Mouse (Mus musculus): Measurements from ENCODE around the gene Stx19. TPM values are rescaled to one million over a fixed set of nuclear protein-coding genes. Genes with fewer than 3 reads are reported as not detected.

Gene Stx19
- polyA plus RNA-seq (2015; fragmentation: Nextera tagmentation; extraction: Ambion mirVana) = 0.18 and 0.35 TPM in 2 replicates

GRCm38 (mm10) chr16:62814491-62814890 is at the start of gene Stx19:
Gene Stx19 (plus strand): TSS chr16:62814676.
- ATAC-seq = peak; percentile 79
- no peak within 1 kb of the TSS for H3K9ac ChIP-seq (ENCODE audit: low read depth, low read length)
- H3K36me3 ChIP-seq (ENCODE audit: control insufficient read depth, insufficient read depth) = no peaks in the 10 kb centered on the region
- no peak within 1 kb of the TSS for H3K4me3 ChIP-seq (ENCODE audit: low read depth, low read length)
- no peaks in the 10 kb centered on the region for H3K4me1 ChIP-seq (replicated peaks; ENCODE audit: control insufficient read depth, insufficient read depth, low read length)
- WGBS = 23% methylated on average over 5 of the region's 5 CpGs
- no peaks in the 10 kb centered on the region for H3K27me3 ChIP-seq (replicated peaks; ENCODE audit: control insufficient read depth, insufficient read depth, low read length)
- no peak within 1 kb of the TSS for H3K4me2 ChIP-seq (replicated peaks; ENCODE audit: low read depth)
- H3K27ac ChIP-seq (ENCODE audit: low read depth, low read length) = no peak within 1 kb of the TSS
- TF ChIP-seq CTCF (IDR thresholded peaks at IDR 0.05; ENCODE audit: low read depth) = no peak
- no peaks in the 10 kb centered on the region for H3K9me3 ChIP-seq (ENCODE audit: control insufficient read depth)

- peak; percentile 34 for TF ChIP-seq CTCF (IDR thresholded peaks at IDR 0.05; ENCODE audit: low read depth)
- H3K36me3 ChIP-seq (ENCODE audit: control insufficient read depth, insufficient read depth) = peaks cover 12% of the 10 kb centered on the region
- ATAC-seq = no peak
- no peaks in the 10 kb centered on the region for H3K27me3 ChIP-seq (replicated peaks; ENCODE audit: control insufficient read depth, insufficient read depth, low read length)
- no peak overlapping the region for H3K4me3 ChIP-seq (ENCODE audit: low read depth, low read length)
- no peak overlapping the region for H3K9ac ChIP-seq (ENCODE audit: low read depth, low read length)
- no peaks in the 10 kb centered on the region for H3K9me3 ChIP-seq (ENCODE audit: control insufficient read depth)
- H3K27ac ChIP-seq (ENCODE audit: low read depth, low read length) = no peak overlapping the region
- no peaks in the 10 kb centered on the region for H3K4me1 ChIP-seq (replicated peaks; ENCODE audit: control insufficient read depth, insufficient read depth, low read length)
- no peak overlapping the region for H3K4me2 ChIP-seq (replicated peaks; ENCODE audit: low read depth)
- 85% methylated on average over 4 of the region's 4 CpGs for WGBS
These were observed 41.0 kb upstream of the Stx19 start for GRCm38 (mm10) chr16:62773462-62773861.

DNA sequence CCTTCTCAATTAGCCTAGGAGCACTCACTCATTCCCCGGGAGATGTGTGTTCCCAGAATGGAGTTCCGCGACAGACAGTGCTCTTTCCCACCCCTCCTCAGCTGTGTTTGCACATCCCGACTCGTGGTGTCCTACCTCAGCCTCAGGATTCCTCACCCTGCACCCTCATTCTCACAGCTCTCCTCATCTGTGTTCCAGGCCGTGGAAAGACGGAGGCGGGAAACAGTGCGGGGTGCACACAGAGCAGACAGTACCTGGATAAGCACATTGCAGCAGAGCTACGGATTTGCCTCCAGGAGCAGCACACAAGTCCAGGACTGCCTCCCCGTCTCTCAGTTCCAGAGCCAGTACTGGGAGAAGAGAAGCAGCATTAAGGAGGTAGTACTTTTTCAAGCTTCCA is 38.4 kb upstream of the Stx19 start:
- Histone ChIP-seq H3K4me2 (replicated peaks; ENCODE audit: low read depth) (no peak overlapping the region), H3K27ac (ENCODE audit: low read depth, low read length) (no peak overlapping the region), H3K9me3 (ENCODE audit: control insufficient read depth) (no peaks in the 10 kb centered on the region), H3K4me1 (replicated peaks; ENCODE audit: control insufficient read depth, insufficient read depth, low read length) (no peaks in the 10 kb centered on the region), H3K36me3 (ENCODE audit: control insufficient read depth, insufficient read depth) (peaks cover 5% of the 10 kb centered on the region), H3K4me3 (ENCODE audit: low read depth, low read length) (no peak overlapping the region), H3K9ac (ENCODE audit: low read depth, low read length) (no peak overlapping the region), H3K27me3 (replicated peaks; ENCODE audit: control insufficient read depth, insufficient read depth, low read length) (no peaks in the 10 kb centered on the region)
- 85% methylated on average over 11 of the region's 11 CpGs for WGBS
- ATAC-seq = no peak
- no peak for TF ChIP-seq CTCF (IDR thresholded peaks at IDR 0.05; ENCODE audit: low read depth)

- WGBS = 85% methylated on average over 10 of the region's 10 CpGs
These were observed 36.2 kb upstream of the Stx19 start for GRCm38 (mm10) chr16:62778282-62778681.

GRCm38 (mm10) chr16:62782229-62782628 is 32.2 kb upstream of the Stx19 start:
- ATAC-seq = no peak

More at GRCm38 (mm10) chr16:62778282-62778681, 36.2 kb upstream of the Stx19 start:
- Histone ChIP-seq H3K27me3 (replicated peaks; ENCODE audit: control insufficient read depth, insufficient read depth, low read length) (no peaks in the 10 kb centered on the region), H3K36me3 (ENCODE audit: control insufficient read depth, insufficient read depth) (peaks cover 5% of the 10 kb centered on the region), H3K4me1 (replicated peaks; ENCODE audit: control insufficient read depth, insufficient read depth, low read length) (no peaks in the 10 kb centered on the region), H3K4me2 (replicated peaks; ENCODE audit: low read depth) (no peak overlapping the region), H3K9me3 (ENCODE audit: control insufficient read depth) (no peaks in the 10 kb centered on the region), H3K9ac (ENCODE audit: low read depth, low read length) (no peak overlapping the region), H3K4me3 (ENCODE audit: low read depth, low read length) (no peak overlapping the region), H3K27ac (ENCODE audit: low read depth, low read length) (no peak overlapping the region)
- ATAC-seq = no peak
- no peak for TF ChIP-seq CTCF (IDR thresholded peaks at IDR 0.05; ENCODE audit: low read depth)

GRCm38 (mm10) chr16:62786621-62787331 is 27.7 kb upstream of the Stx19 start, which contains the start of gene Nsun3:
Gene Nsun3 (minus strand): TSS chr16:62786818.
- Histone ChIP-seq H3K9me3 (ENCODE audit: control insufficient read depth) (no peaks in the 10 kb centered on the region), H3K9ac (ENCODE audit: low read depth, low read length) (peak within 1 kb of the TSS; percentile 74), H3K4me2 (replicated peaks; ENCODE audit: low read depth) (peak within 1 kb of the TSS; percentile 78), H3K36me3 (ENCODE audit: control insufficient read depth, insufficient read depth) (no peaks in the 10 kb centered on the region), H3K27me3 (replicated peaks; ENCODE audit: control insufficient read depth, insufficient read depth, low read length) (no peaks in the 10 kb centered on the region), H3K27ac (ENCODE audit: low read depth, low read length) (peak within 1 kb of the TSS; percentile 90), H3K4me3 (ENCODE audit: low read depth, low read length) (peak within 1 kb of the TSS; percentile 71), H3K4me1 (replicated peaks; ENCODE audit: control insufficient read depth, insufficient read depth, low read length) (peaks cover 4% of the 10 kb centered on the region; the same call in 1 of the 2 replicates)
- 0 out of 2 replicates have a peak, but pooled peaks have one; percentile 22 for TF ChIP-seq CTCF (IDR thresholded peaks at IDR 0.05; ENCODE audit: low read depth)
- ATAC-seq = peak; percentile 100
- WGBS = 2% methylated on average over 41 of the region's 41 CpGs

More at GRCm38 (mm10) chr16:62782229-62782628, 32.2 kb upstream of the Stx19 start:
- WGBS = 54% methylated on average over 5 of the region's 5 CpGs
- Histone ChIP-seq H3K9me3 (ENCODE audit: control insufficient read depth) (no peaks in the 10 kb centered on the region), H3K4me1 (replicated peaks; ENCODE audit: control insufficient read depth, insufficient read depth, low read length) (peaks cover 2% of the 10 kb centered on the region; the same call in 1 of the 2 replicates), H3K27ac (ENCODE audit: low read depth, low read length) (no peak overlapping the region), H3K4me3 (ENCODE audit: low read depth, low read length) (no peak overlapping the region), H3K36me3 (ENCODE audit: control insufficient read depth, insufficient read depth) (no peaks in the 10 kb centered on the region; the same call in 1 of the 2 replicates), H3K4me2 (replicated peaks; ENCODE audit: low read depth) (no peak overlapping the region), H3K9ac (ENCODE audit: low read depth, low read length) (no peak overlapping the region), H3K27me3 (replicated peaks; ENCODE audit: control insufficient read depth, insufficient read depth, low read length) (no peaks in the 10 kb centered on the region)
- peak; percentile 63 for TF ChIP-seq CTCF (IDR thresholded peaks at IDR 0.05; ENCODE audit: low read depth)
